Mouse (Mus musculus): ENCODE data around the gene Sept12.

DNA sequence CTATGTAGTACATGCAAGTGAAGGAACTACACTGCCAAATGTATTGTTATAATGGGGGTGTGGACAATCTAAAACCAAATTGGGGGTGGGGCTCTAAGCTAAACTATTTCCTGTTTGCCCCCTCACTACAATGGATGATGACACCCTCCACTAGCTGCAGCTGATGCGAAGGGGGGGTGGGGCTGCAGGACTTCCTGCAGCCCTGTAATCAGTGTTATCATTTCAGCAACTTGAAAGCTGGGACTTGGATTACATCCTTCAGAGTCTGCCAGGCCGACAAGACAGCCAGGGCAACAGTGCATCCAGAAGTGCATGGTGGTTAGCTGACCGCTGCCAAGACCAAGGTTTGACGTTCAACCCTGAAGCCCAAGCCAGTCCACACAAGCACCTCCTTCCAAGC, 26.0 kb downstream of the Sept12 start:
- TF ChIP-seq CTCF (IDR thresholded peaks at IDR 0.05) (no peak), POLR2A (IDR thresholded peaks at IDR 0.05; ENCODE audit: insufficient read depth, low read depth, low read length) (no peak)

All from heart, adult 2 months (tissue).